Mouse (Mus musculus): ENCODE measurements around the gene Cdx2. TPM values are rescaled to one million over a fixed set of nuclear protein-coding genes. Genes with fewer than 3 reads are reported as not detected.

Gene Cdx2
- polyA plus RNA-seq, 1 experiment: not detected

DNA sequence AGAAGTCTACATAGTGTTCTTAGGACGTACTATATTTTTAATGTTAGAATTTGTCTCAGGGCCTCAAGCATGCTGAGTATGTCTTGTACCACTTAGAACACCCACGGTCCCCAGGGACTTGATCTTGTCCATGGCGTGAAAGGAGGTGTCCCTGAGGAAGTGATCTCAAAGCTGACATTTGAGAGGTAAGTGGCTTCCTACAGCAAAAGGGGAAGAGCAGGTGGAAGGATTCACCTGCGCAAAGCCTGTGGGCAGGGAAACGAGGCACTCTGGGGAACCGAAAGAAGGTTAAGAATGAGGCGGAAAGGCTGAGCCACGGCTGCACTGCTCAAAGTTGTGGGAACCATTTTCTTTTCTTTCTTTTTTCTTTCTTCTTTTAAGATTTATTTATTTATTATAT is 44.9 kb upstream of the Cdx2 start:
- H3K79me2 ChIP-seq (ENCODE audit: control insufficient read depth, insufficient read depth): no peaks in the 10 kb centered on the region
- H3K79me3 ChIP-seq (ENCODE audit: low read depth): no peaks in the 10 kb centered on the region
- TF ChIP-seq CTCF (IDR thresholded peaks at IDR 0.05; ENCODE audit: control insufficient read depth, insufficient read depth, insufficient read length) (no peak), CEBPB (IDR thresholded peaks at IDR 0.05; ENCODE audit: low read depth) (no peak), MYOG (IDR thresholded peaks at IDR 0.05; ENCODE audit: control insufficient read depth, extremely low read depth, insufficient read length) (no peak), USF1 (IDR thresholded peaks at IDR 0.05; ENCODE audit: low read depth) (no peak), MYOD1 (IDR thresholded peaks at IDR 0.05; ENCODE audit: control insufficient read depth, insufficient read length, low read depth) (no peak), MAX (IDR thresholded peaks at IDR 0.05) (no peak), FOSL1 (IDR thresholded peaks at IDR 0.05; ENCODE audit: insufficient read depth, low read length, poor library complexity, severe bottlenecking) (no peak)
- H3K36me3 ChIP-seq (ENCODE audit: control insufficient read depth, insufficient read depth): no peaks in the 10 kb centered on the region
- no peak overlapping the region for H3K4me3 ChIP-seq (ENCODE audit: insufficient read depth, poor library complexity, severe bottlenecking)
- no peak overlapping the region for H3ac ChIP-seq (ENCODE audit: control insufficient read depth, insufficient read length, low read depth)
- no peaks in the 10 kb centered on the region for H3K27me3 ChIP-seq (ENCODE audit: control insufficient read depth, insufficient read depth, insufficient read length)

DNA sequence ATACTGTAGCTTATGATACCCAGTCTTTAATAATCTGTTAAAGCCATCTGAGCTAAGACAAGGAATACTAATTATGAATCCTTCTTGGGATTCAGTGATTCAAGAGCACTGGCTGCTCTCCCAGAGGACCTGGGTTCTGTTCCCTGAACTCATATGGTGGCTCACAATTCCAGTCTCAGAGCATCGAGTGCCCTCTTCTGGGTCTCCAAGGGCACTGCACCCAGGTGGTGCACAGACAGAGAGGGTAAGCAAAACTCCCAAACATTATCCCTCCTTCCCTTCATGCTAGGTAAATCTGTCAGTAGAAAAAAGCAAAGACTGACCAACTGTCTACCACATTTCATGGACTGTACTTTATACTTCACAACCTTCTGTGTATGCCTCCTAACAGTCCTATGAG is 38.9 kb upstream of the Cdx2 start:
- no peaks in the 10 kb centered on the region for H3K79me2 ChIP-seq (ENCODE audit: control insufficient read depth, insufficient read depth)
- no peak overlapping the region for H3ac ChIP-seq (ENCODE audit: control insufficient read depth, insufficient read length, low read depth)

DNA sequence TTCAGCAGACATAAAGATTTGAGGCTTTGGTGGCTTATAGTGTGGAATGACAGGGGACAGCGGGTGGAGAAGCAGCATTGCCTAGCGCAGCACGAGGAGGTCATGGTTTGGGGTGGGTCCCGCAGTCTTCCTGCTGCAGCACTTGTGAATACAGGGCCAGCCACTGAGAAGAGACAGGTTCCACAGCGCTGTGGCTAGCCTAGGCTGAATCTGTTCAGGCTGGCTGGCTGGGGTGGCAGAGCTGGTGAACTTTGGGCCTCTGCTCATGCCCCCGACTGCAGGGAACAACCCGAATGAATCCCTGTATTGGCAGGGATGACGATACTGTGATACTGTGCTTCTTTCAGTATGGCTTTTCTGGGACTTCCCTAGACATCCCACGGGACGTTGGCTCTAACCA is 36.8 kb upstream of the Cdx2 start:
- H3K36me3 ChIP-seq (ENCODE audit: control insufficient read depth, insufficient read depth): no peaks in the 10 kb centered on the region
- no peak for TF ChIP-seq MYOD1 (IDR thresholded peaks at IDR 0.05; ENCODE audit: control insufficient read depth, insufficient read length, low read depth)
- no peak for TF ChIP-seq MYOG (IDR thresholded peaks at IDR 0.05; ENCODE audit: control insufficient read depth, extremely low read depth, insufficient read length)
- no peak for TF ChIP-seq FOSL1 (IDR thresholded peaks at IDR 0.05; ENCODE audit: insufficient read depth, low read length, poor library complexity, severe bottlenecking)
- TF ChIP-seq CTCF (IDR thresholded peaks at IDR 0.05; ENCODE audit: control insufficient read depth, insufficient read depth, insufficient read length): no peak
- TF ChIP-seq USF1 (IDR thresholded peaks at IDR 0.05; ENCODE audit: low read depth): no peak
- TF ChIP-seq CEBPB (IDR thresholded peaks at IDR 0.05; ENCODE audit: low read depth): no peak
- TF ChIP-seq MAX (IDR thresholded peaks at IDR 0.05): no peak
- H3K4me3 ChIP-seq (ENCODE audit: insufficient read depth, poor library complexity, severe bottlenecking): no peak overlapping the region
- H3K79me3 ChIP-seq (ENCODE audit: low read depth): no peaks in the 10 kb centered on the region
- no peaks in the 10 kb centered on the region for H3K27me3 ChIP-seq (ENCODE audit: control insufficient read depth, insufficient read depth, insufficient read length)
- H3K79me2 ChIP-seq (ENCODE audit: control insufficient read depth, insufficient read depth): no peaks in the 10 kb centered on the region
- H3ac ChIP-seq (ENCODE audit: control insufficient read depth, insufficient read length, low read depth): no peak overlapping the region

More for the DNA sequence above, 38.9 kb upstream of the Cdx2 start:
- H3K27me3 ChIP-seq (ENCODE audit: control insufficient read depth, insufficient read depth, insufficient read length): no peaks in the 10 kb centered on the region
- H3K4me3 ChIP-seq (ENCODE audit: insufficient read depth, poor library complexity, severe bottlenecking): no peak overlapping the region
- H3K79me3 ChIP-seq (ENCODE audit: low read depth): no peaks in the 10 kb centered on the region
- TF ChIP-seq FOSL1 (IDR thresholded peaks at IDR 0.05; ENCODE audit: insufficient read depth, low read length, poor library complexity, severe bottlenecking) (no peak), MYOG (IDR thresholded peaks at IDR 0.05; ENCODE audit: control insufficient read depth, extremely low read depth, insufficient read length) (no peak), MYOD1 (IDR thresholded peaks at IDR 0.05; ENCODE audit: control insufficient read depth, insufficient read length, low read depth) (no peak), MAX (IDR thresholded peaks at IDR 0.05) (no peak), USF1 (IDR thresholded peaks at IDR 0.05; ENCODE audit: low read depth) (no peak), CEBPB (IDR thresholded peaks at IDR 0.05; ENCODE audit: low read depth) (no peak), CTCF (IDR thresholded peaks at IDR 0.05; ENCODE audit: control insufficient read depth, insufficient read depth, insufficient read length) (no peak)
- H3K36me3 ChIP-seq (ENCODE audit: control insufficient read depth, insufficient read depth): no peaks in the 10 kb centered on the region

DNA sequence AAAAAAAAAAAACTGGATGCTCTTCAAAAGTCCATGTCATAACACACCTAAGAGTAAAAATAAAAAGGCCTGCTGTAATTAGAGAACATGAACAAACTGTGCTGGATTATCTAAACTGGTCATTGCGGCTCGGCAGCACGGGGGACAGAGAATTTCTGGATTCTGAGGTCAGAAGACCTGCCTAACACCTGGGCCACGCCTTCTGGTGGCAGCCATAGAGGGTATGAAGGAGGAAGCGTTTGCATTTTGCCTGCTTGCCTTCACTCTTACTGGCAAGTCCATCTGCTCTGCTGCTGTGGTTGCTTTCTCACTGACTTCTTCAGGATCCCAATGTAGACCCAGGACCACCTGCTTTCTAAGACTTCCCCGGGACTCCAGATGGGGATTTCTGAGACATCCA is 35.8 kb upstream of the Cdx2 start:
- H3K36me3 ChIP-seq (ENCODE audit: control insufficient read depth, insufficient read depth): no peaks in the 10 kb centered on the region
- H3K79me3 ChIP-seq (ENCODE audit: low read depth): no peaks in the 10 kb centered on the region
- H3K27me3 ChIP-seq (ENCODE audit: control insufficient read depth, insufficient read depth, insufficient read length): peaks cover 4% of the 10 kb centered on the region
- H3K79me2 ChIP-seq (ENCODE audit: control insufficient read depth, insufficient read depth): no peaks in the 10 kb centered on the region
- no peak for TF ChIP-seq FOSL1 (IDR thresholded peaks at IDR 0.05; ENCODE audit: insufficient read depth, low read length, poor library complexity, severe bottlenecking)
- no peak for TF ChIP-seq USF1 (IDR thresholded peaks at IDR 0.05; ENCODE audit: low read depth)
- no peak for TF ChIP-seq MYOG (IDR thresholded peaks at IDR 0.05; ENCODE audit: control insufficient read depth, extremely low read depth, insufficient read length)
- no peak for TF ChIP-seq MAX (IDR thresholded peaks at IDR 0.05)
- TF ChIP-seq MYOD1 (IDR thresholded peaks at IDR 0.05; ENCODE audit: control insufficient read depth, insufficient read length, low read depth): no peak
- TF ChIP-seq CEBPB (IDR thresholded peaks at IDR 0.05; ENCODE audit: low read depth): no peak
- TF ChIP-seq CTCF (IDR thresholded peaks at IDR 0.05; ENCODE audit: control insufficient read depth, insufficient read depth, insufficient read length): no peak
- no peak overlapping the region for H3ac ChIP-seq (ENCODE audit: control insufficient read depth, insufficient read length, low read depth)
- H3K4me3 ChIP-seq (ENCODE audit: insufficient read depth, poor library complexity, severe bottlenecking): no peak overlapping the region

DNA sequence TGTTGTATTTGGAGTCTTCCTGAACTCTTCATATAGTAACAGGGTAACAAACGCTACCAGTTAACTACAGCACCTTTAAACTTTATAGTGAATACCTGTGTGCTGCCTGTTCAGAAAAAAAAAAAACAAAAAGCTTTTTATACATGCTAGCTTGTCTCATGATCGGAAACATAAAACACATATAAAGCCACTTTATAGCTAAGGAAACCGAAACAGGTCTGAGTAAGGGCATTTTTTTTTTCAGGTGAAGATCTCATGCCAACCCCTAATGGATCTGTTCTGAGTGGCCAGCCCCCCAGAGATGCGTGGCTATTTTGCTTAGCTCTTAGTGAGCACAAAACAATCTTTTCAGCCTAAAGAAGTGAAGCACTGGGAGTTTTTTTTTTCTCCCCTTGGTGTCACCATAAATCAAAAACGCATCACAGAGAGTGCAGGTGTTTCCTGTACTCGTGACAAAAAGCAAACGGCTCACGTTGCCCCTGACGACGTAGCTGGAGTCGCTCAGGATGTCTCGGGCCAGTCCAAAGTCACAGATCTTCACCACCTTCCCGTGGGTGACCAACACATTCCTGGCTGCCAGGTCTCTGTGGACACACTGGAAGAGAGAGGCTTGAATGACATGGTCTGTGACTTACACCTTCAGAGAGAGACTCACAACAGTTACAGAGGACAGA is 33.8 kb upstream of the Cdx2 start:
- Histone ChIP-seq H3K4me3 (ENCODE audit: insufficient read depth, poor library complexity, severe bottlenecking) (no peak overlapping the region), H3K27me3 (ENCODE audit: control insufficient read depth, insufficient read depth, insufficient read length) (peaks cover 4% of the 10 kb centered on the region), H3K79me2 (ENCODE audit: control insufficient read depth, insufficient read depth) (no peaks in the 10 kb centered on the region), H3ac (ENCODE audit: control insufficient read depth, insufficient read length, low read depth) (no peak overlapping the region), H3K79me3 (ENCODE audit: low read depth) (no peaks in the 10 kb centered on the region), H3K36me3 (ENCODE audit: control insufficient read depth, insufficient read depth) (no peaks in the 10 kb centered on the region)
- TF ChIP-seq MYOG (IDR thresholded peaks at IDR 0.05; ENCODE audit: control insufficient read depth, extremely low read depth, insufficient read length): no peak
- no peak for TF ChIP-seq CEBPB (IDR thresholded peaks at IDR 0.05; ENCODE audit: low read depth)
- no peak for TF ChIP-seq CTCF (IDR thresholded peaks at IDR 0.05; ENCODE audit: control insufficient read depth, insufficient read depth, insufficient read length)
- no peak for TF ChIP-seq MAX (IDR thresholded peaks at IDR 0.05)
- TF ChIP-seq FOSL1 (IDR thresholded peaks at IDR 0.05; ENCODE audit: insufficient read depth, low read length, poor library complexity, severe bottlenecking): no peak
- no peak for TF ChIP-seq USF1 (IDR thresholded peaks at IDR 0.05; ENCODE audit: low read depth)
- no peak for TF ChIP-seq MYOD1 (IDR thresholded peaks at IDR 0.05; ENCODE audit: control insufficient read depth, insufficient read length, low read depth)
